Comparison of ENCODE assay signal across 7 mouse cellular contexts in the genomic region with DNA sequence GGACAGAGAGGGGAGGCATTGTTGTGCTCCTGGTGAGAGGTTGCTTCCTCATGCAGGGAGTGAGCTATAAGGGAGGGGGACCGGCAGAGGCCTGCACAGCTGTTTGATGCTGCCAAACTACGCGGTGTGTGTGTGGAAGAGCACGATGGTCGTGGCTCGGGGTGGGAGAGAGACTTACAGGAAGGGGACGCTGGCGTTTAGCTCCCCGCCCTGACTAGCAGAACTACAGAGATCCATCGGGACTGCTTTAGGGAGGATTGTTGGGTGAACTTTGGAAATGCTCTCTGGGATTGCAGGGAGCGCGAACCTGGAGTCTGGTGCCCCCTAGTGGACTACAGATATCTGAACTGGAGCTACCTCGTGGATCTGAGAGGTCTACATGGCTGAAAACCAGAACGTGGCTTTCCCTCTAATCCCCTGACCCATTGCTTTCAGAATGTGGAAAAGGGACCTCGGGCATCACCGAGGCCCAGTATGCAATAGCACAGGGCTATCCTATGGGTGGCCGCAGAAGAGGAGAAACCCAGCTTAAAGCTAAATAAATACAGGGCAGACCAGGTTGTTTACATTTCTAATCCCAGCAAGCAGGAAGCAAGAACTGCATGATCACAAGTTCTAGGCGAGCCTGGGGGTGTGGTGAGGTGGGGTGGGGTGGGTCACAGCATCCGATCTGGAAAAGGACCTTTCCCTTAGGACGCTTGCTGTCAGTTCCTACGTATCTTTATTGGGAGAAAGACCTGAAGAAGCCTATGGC. TPM values are rescaled to one million over a fixed set of nuclear protein-coding genes. Genes with fewer than 3 reads are reported as not detected.
DNase-seq lines count a peak whose midpoint lies in the region; ATAC-seq lines count a peak whose summit lies in the region.

No protein-coding gene starts in this region.

- H3K27ac ChIP-seq in hindbrain, embryonic 12.5 days: no peak overlapping the region

- WGBS in hindbrain, embryonic 12.5 days: 34% methylated on average over 21 of the region's 21 CpGs

- H3K4me1 ChIP-seq in hindbrain, embryonic 12.5 days: no peaks in the 10 kb centered on the region

- peak overlapping the region; percentile 26 for H3K4me3 ChIP-seq in hindbrain, embryonic 12.5 days

- H3K27me3 ChIP-seq in hindbrain, embryonic 12.5 days: peaks cover 15% of the 10 kb centered on the region

- H3K36me3 ChIP-seq in hindbrain, embryonic 12.5 days: no peaks in the 10 kb centered on the region

- no peaks in the 10 kb centered on the region for H3K9me3 ChIP-seq in hindbrain, embryonic 12.5 days (replicated peaks)

- DNase-seq in R1 (ENCODE audit: low read depth, low spot score): peak; percentile 68
- DNase-seq in cerebellum, adult 9-11 months: peak; percentile 25
- peak; percentile 10 to 35 for DNase-seq in frontal cortex, postnatal 14 days (ENCODE audit: low spot score in 2 of 2)
- peak; percentile 14 to 44 for DNase-seq in layer of hippocampus, postnatal 25 days (ENCODE audit: extremely low spot score in 1 of 2, low spot score in 1 of 2)
- peak; percentile 70 for DNase-seq in lung, postnatal 36 days
- DNase-seq in right cerebral cortex, adult 18-20 months: peak; percentile 57

- ATAC-seq in hindbrain, embryonic 12.5 days (ENCODE audit: low FRiP score): peak; percentile 77

- H3K9ac ChIP-seq in hindbrain, embryonic 12.5 days: no peak overlapping the region

- peak overlapping the region; percentile 49 for H3K4me2 ChIP-seq in hindbrain, embryonic 12.5 days (replicated peaks)

RNA-seq across cellular contexts. Expression of gene AU015836, which starts 57.2 kb away (rescaled TPM):
- not detected in 2 replicates for polyA plus RNA-seq in hindbrain, embryonic 12.5 days (2016; fragmentation: Nextera tagmentation; extraction: Ambion mirVana)
- not detected for total RNA-seq in layer of hippocampus, postnatal 25 days (2021)
